ENCODE assay signal across 7 mouse cellular contexts in the genomic region with DNA sequence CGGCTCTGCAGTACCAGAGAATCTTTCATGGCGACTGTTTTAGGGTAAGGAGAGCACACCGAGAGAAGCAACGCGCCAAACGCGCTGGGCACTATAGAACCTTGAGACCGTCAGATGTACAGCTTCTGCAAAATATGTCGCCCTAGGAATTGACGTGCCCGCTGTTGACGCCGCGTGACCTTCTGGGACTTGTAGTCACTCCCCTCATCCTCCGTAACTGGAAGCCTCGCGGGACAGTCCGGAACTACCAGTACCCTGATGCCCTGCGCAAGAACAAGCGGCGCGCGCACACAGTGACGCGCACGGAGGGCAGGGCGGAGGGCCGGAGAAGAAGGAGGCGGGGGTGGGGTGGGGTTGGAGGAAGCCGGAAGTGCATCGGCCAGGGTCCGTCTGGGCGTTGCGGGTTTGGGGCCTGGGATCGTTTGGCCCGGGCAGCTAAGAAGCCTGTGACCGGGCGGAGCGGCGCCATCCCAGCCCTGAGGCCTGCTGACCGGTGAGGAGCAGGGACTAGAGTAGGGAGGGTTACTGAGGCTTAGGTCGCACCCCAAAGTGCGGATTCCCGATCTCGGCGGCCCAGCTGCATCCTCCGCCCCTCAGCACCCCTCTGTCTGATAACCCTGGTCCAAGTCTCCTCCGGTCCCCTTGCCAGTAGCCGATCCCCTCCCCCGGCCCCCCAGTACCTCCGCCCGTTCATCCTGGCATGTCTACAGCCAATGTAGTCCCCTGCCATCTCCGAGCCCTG. TPM values are rescaled to one million over a fixed set of nuclear protein-coding genes. Genes with fewer than 3 reads are reported as not detected.
DNase-seq lines count a peak whose midpoint lies in the region; ATAC-seq lines count a peak whose summit lies in the region.

Ciao1 (minus strand) TSS at position 225 of the 742 bp plus-strand sequence.
Tmem127 (plus strand) TSS at position 317 of the 742 bp plus-strand sequence.

- peak within 1 kb of the TSS; percentile 90 for H3K4me2 ChIP-seq in intestine, embryonic 16.5 days (ENCODE audit: low read depth, low read length)
- peak within 1 kb of the TSS; percentile 89 for H3K4me2 ChIP-seq in midbrain, embryonic 11.5 days

- H3K36me3 ChIP-seq in intestine, embryonic 16.5 days (ENCODE audit: control insufficient read depth, insufficient read depth, low read length) = peaks cover 11% of the 10 kb centered on the region
- no peaks in the 10 kb centered on the region; the same call in 1 of the 2 replicates for H3K36me3 ChIP-seq in midbrain, embryonic 11.5 days (ENCODE audit: control insufficient read depth, insufficient read depth, low read length)

- H3K4me3 ChIP-seq in intestine, embryonic 16.5 days (ENCODE audit: low read length) = peak within 1 kb of the TSS; percentile 98
- H3K4me3 ChIP-seq in midbrain, embryonic 11.5 days (ENCODE audit: low read depth, low read length) = peak within 1 kb of the TSS; percentile 73

- no peaks in the 10 kb centered on the region for H3K27me3 ChIP-seq in intestine, embryonic 16.5 days (replicated peaks; ENCODE audit: control insufficient read depth, insufficient read depth, low read length)
- no peaks in the 10 kb centered on the region for H3K27me3 ChIP-seq in midbrain, embryonic 11.5 days (ENCODE audit: control insufficient read depth, insufficient read depth, low read length)

- intact Hi-C loops in left cerebral cortex, postnatal 36 days (cut with DNase I) = loop anchor here (5.0 kb wide), 1 partner anchor 40 kb away; the partner anchor contains the start of genes 1810024B03Rik and Snrnp200

- H3K4me1 ChIP-seq in intestine, embryonic 16.5 days (ENCODE audit: control insufficient read depth, insufficient read depth, low read length) = peaks cover 21% of the 10 kb centered on the region
- H3K4me1 ChIP-seq in midbrain, embryonic 11.5 days (ENCODE audit: control insufficient read depth, insufficient read depth, low read length) = peaks cover 14% of the 10 kb centered on the region

- H3K27ac ChIP-seq in intestine, embryonic 16.5 days (ENCODE audit: low read length) = peak within 1 kb of the TSS; percentile 68
- H3K27ac ChIP-seq in midbrain, embryonic 11.5 days (ENCODE audit: low read depth, low read length) = no peak within 1 kb of the TSS; the same call in 1 of the 2 replicates

- peak; percentile 99 for DNase-seq in adrenal gland, adult 8-10 months
- peak; percentile 97 for DNase-seq in embryo, embryonic 9.5 days (ENCODE audit: extremely low spot score)
- DNase-seq in gastrocnemius, postnatal 4 days (ENCODE audit: low spot score in 2 of 2) = peak; percentile 92 to 97
- peak; percentile 98 for DNase-seq in left cerebral cortex, postnatal 36 days (ENCODE audit: low spot score in 2 of 2)
- peak; percentile 99 for DNase-seq in midbrain, embryonic 11.5 days (ENCODE audit: low spot score, missing footprints)
- DNase-seq in skeletal muscle tissue, adult 2 months (ENCODE audit: low read depth, low spot score) = peak; percentile 99

- peak within 1 kb of the TSS; percentile 93 for H3K9ac ChIP-seq in intestine, embryonic 16.5 days (ENCODE audit: low read depth, low read length)
- H3K9ac ChIP-seq in midbrain, embryonic 11.5 days (ENCODE audit: low read length) = peak within 1 kb of the TSS; percentile 84

- ATAC-seq in intestine, embryonic 16.5 days = peak; percentile 99
- ATAC-seq in midbrain, embryonic 11.5 days (ENCODE audit: low FRiP score) = peak; percentile 98

- under 1% methylated on average over 53 of the region's 53 CpGs for WGBS in intestine, embryonic 16.5 days
- WGBS in midbrain, embryonic 11.5 days = under 1% methylated on average over 53 of the region's 53 CpGs

- no peaks in the 10 kb centered on the region for H3K9me3 ChIP-seq in intestine, embryonic 16.5 days (ENCODE audit: control insufficient read depth, low read length)
- no peaks in the 10 kb centered on the region for H3K9me3 ChIP-seq in midbrain, embryonic 11.5 days (ENCODE audit: control insufficient read depth, low read length)

RNA-seq across cellular contexts. Expression of gene Ciao1, which starts in this region (rescaled TPM):
- 100 to 1,000 TPM; 121 to 155 (median 131) TPM for total RNA-seq in adrenal gland, adult 8-10 months (2022)
- total RNA-seq in gastrocnemius, postnatal 4 days (2021) = 10 to 100 TPM; 51.0 to 55.2 TPM
- 63.1 and 63.3 TPM in 2 replicates for polyA plus RNA-seq in intestine, embryonic 16.5 days (2015; fragmentation: Nextera tagmentation; extraction: Ambion mirVana)
- 10 to 100 TPM; 77.3 to 90.5 TPM for total RNA-seq in left cerebral cortex, postnatal 36 days (2021)
- polyA plus RNA-seq in midbrain, embryonic 11.5 days (2014; fragmentation: Nextera tagmentation; extraction: Ambion mirVana) = 56.6 and 60.3 TPM in 2 replicates

RNA-seq across cellular contexts. Expression of gene Tmem127, which starts in this region (rescaled TPM):
- total RNA-seq in adrenal gland, adult 8-10 months (2022) = 10 to 100 TPM; 80.3 to 95.7 (median 89.0) TPM
- total RNA-seq in gastrocnemius, postnatal 4 days (2021) = 10 to 100 TPM; 47.9 to 48.5 TPM
- 23.1 and 24.9 TPM in 2 replicates for polyA plus RNA-seq in intestine, embryonic 16.5 days (2015; fragmentation: Nextera tagmentation; extraction: Ambion mirVana)
- 10 to 100 TPM; 74.1 to 87.5 TPM for total RNA-seq in left cerebral cortex, postnatal 36 days (2021)
- polyA plus RNA-seq in midbrain, embryonic 11.5 days (2014; fragmentation: Nextera tagmentation; extraction: Ambion mirVana) = 24.6 and 26.4 TPM in 2 replicates
